Mouse (Mus musculus): ENCODE data around the gene Llgl2. TPM values are rescaled to one million over a fixed set of nuclear protein-coding genes. Genes with fewer than 3 reads are reported as not detected.

The Llgl2 gene
- polyA plus RNA-seq, 1 experiment: 4.0 TPM

GRCm38 (mm10) chr11:115859143-115859945 lies 35.5 kb downstream of the Llgl2 start:
- Histone ChIP-seq H3K27ac (replicated peaks; ENCODE audit: low read depth, low read length) (no peak overlapping the region), H3K4me3 (ENCODE audit: insufficient read depth, low read depth, low read length) (peak overlapping the region; percentile 48), H3K4me1 (ENCODE audit: control insufficient read depth, insufficient read depth, insufficient read length, low read length) (peaks cover 3% of the 10 kb centered on the region; the same call in 1 of the 2 replicates)

DNA sequence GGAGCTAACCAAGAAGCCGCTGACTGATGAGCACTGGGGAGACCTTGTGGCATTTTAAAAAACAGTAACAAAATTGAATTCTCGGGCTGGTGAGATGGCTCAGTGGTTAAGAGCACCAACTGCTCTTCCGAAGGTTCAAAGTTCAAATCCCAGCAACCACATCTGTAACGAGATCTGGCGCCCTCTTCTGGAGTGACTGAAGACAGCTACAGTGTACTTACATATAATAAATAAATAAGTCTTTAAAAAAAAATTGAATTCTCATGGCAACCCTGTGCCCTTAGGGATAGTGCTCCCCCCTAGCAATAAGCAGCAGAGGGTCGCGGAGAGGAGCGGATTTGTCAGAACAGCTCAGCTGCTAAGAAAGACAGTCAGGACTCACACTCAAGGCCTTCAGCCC lies 40.0 kb downstream of the Llgl2 start:
- no peaks in the 10 kb centered on the region for H3K4me1 ChIP-seq (ENCODE audit: control insufficient read depth, insufficient read depth, insufficient read length, low read length)
- H3K27ac ChIP-seq (replicated peaks; ENCODE audit: low read depth, low read length): no peak overlapping the region
- H3K4me3 ChIP-seq (ENCODE audit: insufficient read depth, low read depth, low read length): no peak overlapping the region

DNA sequence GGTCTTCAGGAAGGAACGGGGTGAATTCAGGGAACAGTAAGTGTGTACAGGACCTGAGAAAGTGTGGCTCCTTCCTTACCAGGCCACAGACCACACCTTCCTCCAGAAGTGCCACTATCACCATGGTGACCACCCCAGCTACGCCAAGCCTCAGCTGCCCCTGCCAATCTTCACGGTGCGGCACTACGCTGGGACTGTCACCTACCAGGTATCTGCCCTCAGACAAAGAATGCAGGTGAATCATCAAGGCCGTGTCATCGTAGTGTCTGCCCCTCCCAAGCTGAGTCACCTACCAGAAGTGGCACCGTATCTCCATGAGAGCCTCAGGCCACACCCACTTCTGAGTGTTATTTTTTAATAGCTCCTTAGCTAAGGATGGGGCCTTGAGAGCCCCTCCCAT lies 45.5 kb downstream of the Llgl2 start:
- no peak overlapping the region for H3K4me3 ChIP-seq (ENCODE audit: insufficient read depth, low read depth, low read length)

GRCm38 (mm10) chr11:115872437-115872836 lies 48.6 kb downstream of the Llgl2 start:
- no peak overlapping the region for H3K4me3 ChIP-seq (ENCODE audit: insufficient read depth, low read depth, low read length)
- no peak overlapping the region for H3K27ac ChIP-seq (replicated peaks; ENCODE audit: low read depth, low read length)
- no peaks in the 10 kb centered on the region for H3K4me1 ChIP-seq (ENCODE audit: control insufficient read depth, insufficient read depth, insufficient read length, low read length)

More for the DNA sequence above, 45.5 kb downstream of the Llgl2 start:
- Histone ChIP-seq H3K4me1 (ENCODE audit: control insufficient read depth, insufficient read depth, insufficient read length, low read length) (no peaks in the 10 kb centered on the region), H3K27ac (replicated peaks; ENCODE audit: low read depth, low read length) (no peak overlapping the region)

DNA sequence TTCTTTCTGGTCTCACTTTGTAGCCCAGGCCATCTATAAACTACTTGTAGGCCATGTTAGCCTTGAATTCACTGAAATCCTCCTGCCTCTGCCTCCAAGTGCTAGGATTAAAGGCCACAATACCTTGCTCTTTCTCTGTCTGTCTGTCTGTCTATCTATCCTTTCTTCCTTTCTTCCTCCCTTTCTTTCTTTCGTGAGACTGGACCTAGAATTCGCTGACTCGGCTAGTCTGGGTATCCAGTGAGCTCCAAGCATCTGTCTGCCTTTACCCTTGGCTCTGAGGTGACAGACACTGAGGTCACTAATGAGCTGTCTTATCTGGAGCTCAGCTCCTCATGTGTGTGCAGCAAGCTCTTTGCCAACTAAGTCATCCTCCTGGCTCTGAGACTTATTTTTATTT lies 52.1 kb downstream of the Llgl2 start:
- Histone ChIP-seq H3K4me1 (ENCODE audit: control insufficient read depth, insufficient read depth, insufficient read length, low read length) (no peaks in the 10 kb centered on the region), H3K4me3 (ENCODE audit: insufficient read depth, low read depth, low read length) (no peak overlapping the region), H3K27ac (replicated peaks; ENCODE audit: low read depth, low read length) (no peak overlapping the region)

DNA sequence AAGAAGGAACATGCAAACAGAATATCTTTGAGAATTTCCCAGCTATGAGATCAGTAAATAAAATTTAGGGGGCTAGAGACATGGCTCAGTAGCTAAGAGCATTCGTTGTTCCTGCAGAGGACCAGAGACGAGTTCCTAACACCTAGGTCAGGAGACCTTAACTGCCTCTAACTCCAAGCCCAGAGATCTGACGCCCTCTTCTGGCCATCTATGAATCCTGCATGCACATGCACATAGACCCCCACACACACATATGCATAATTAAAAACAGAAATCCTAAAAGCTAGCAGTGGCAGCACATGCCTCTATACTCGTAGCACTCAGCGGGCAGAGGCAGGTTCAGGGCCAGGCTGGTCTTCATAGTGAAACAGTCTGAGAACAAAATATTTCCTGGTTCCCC lies 52.6 kb downstream of the Llgl2 start:
- no peak overlapping the region for H3K27ac ChIP-seq (replicated peaks; ENCODE audit: low read depth, low read length)
- H3K4me3 ChIP-seq (ENCODE audit: insufficient read depth, low read depth, low read length): no peak overlapping the region
- H3K4me1 ChIP-seq (ENCODE audit: control insufficient read depth, insufficient read depth, insufficient read length, low read length): no peaks in the 10 kb centered on the region

DNA sequence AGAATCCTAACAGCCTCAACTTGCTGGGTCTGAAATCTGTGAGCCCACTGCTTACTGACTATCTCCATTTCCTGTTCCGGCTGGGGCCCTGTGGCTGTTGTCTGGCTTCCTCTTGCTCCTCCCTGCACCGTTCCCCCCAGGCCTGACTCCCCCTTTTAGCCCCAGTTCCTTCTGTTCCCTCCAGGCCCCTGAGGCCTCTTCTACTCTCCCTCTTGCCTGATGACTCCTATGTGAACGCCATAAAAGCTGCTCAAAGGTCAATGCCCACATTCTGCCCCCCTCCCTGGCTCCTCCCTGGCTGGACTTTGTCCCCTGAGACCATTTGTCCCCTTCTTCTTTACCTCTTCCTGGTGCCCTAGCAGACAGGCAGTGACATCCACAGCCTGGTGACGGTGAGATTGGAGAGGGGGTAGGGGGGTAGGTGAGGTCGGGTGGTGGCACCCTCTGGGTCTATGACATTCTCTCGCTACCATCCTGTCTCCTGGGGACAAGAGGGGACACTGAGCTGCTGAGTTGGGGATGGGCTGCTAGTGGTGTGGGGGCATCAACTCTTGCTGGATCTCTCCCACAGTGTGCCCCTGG lies 53.4 kb downstream of the Llgl2 start:
- Histone ChIP-seq H3K4me1 (ENCODE audit: control insufficient read depth, insufficient read depth, insufficient read length, low read length) (no peaks in the 10 kb centered on the region), H3K27ac (replicated peaks; ENCODE audit: low read depth, low read length) (no peak overlapping the region), H3K4me3 (ENCODE audit: insufficient read depth, low read depth, low read length) (no peak overlapping the region)

GRCm38 (mm10) chr11:115878071-115878470 lies 54.2 kb downstream of the Llgl2 start:
- Histone ChIP-seq H3K4me3 (ENCODE audit: insufficient read depth, low read depth, low read length) (no peak overlapping the region), H3K4me1 (ENCODE audit: control insufficient read depth, insufficient read depth, insufficient read length, low read length) (no peaks in the 10 kb centered on the region), H3K27ac (replicated peaks; ENCODE audit: low read depth, low read length) (no peak overlapping the region)

GRCm38 (mm10) chr11:115881002-115881401 lies 57.2 kb downstream of the Llgl2 start:
- H3K4me1 ChIP-seq (ENCODE audit: control insufficient read depth, insufficient read depth, insufficient read length, low read length): no peaks in the 10 kb centered on the region
- no peak overlapping the region for H3K4me3 ChIP-seq (ENCODE audit: insufficient read depth, low read depth, low read length)
- H3K27ac ChIP-seq (replicated peaks; ENCODE audit: low read depth, low read length): no peak overlapping the region

- Histone ChIP-seq H3K27ac (replicated peaks; ENCODE audit: low read depth, low read length) (no peak overlapping the region), H3K4me3 (ENCODE audit: insufficient read depth, low read depth, low read length) (no peak overlapping the region), H3K4me1 (ENCODE audit: control insufficient read depth, insufficient read depth, insufficient read length, low read length) (no peaks in the 10 kb centered on the region)
Measured at GRCm38 (mm10) chr11:115883251-115883650, 59.4 kb downstream of the Llgl2 start.

- Histone ChIP-seq H3K4me1 (ENCODE audit: control insufficient read depth, insufficient read depth, insufficient read length, low read length) (no peaks in the 10 kb centered on the region), H3K27ac (replicated peaks; ENCODE audit: low read depth, low read length) (no peak overlapping the region), H3K4me3 (ENCODE audit: insufficient read depth, low read depth, low read length) (no peak overlapping the region)
Measured at GRCm38 (mm10) chr11:115884361-115884760, 60.5 kb downstream of the Llgl2 start.

DNA sequence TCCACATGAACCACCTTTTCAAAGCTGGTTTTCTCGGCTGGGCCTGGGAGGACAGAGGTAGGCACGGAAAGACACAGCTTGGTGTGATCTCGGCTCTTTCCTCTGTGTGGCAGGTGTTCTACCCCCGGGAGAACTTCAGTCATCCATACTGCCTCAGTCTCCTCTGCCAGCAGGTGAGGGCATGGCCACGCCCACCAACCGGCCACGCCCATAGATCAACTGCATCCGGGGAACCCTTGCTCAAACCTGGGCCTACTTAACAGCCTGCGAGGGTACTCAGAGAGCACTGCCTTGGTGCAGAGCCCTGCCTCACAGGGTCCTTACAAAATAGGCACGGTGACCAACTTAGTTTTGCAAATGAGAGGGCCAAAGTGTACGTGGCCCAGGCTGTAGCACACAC lies 61.4 kb downstream of the Llgl2 start:
- H3K4me1 ChIP-seq (ENCODE audit: control insufficient read depth, insufficient read depth, insufficient read length, low read length): no peaks in the 10 kb centered on the region
- no peak overlapping the region for H3K27ac ChIP-seq (replicated peaks; ENCODE audit: low read depth, low read length)
- H3K4me3 ChIP-seq (ENCODE audit: insufficient read depth, low read depth, low read length): no peak overlapping the region

- Histone ChIP-seq H3K27ac (replicated peaks; ENCODE audit: low read depth, low read length) (no peak overlapping the region), H3K4me3 (ENCODE audit: insufficient read depth, low read depth, low read length) (no peak overlapping the region), H3K4me1 (ENCODE audit: control insufficient read depth, insufficient read depth, insufficient read length, low read length) (no peaks in the 10 kb centered on the region)
Measured at GRCm38 (mm10) chr11:115886446-115886845, 62.6 kb downstream of the Llgl2 start.

- Histone ChIP-seq H3K4me3 (ENCODE audit: insufficient read depth, low read depth, low read length) (no peak overlapping the region), H3K27ac (replicated peaks; ENCODE audit: low read depth, low read length) (no peak overlapping the region), H3K4me1 (ENCODE audit: control insufficient read depth, insufficient read depth, insufficient read length, low read length) (no peaks in the 10 kb centered on the region)
Measured at GRCm38 (mm10) chr11:115888020-115888419, 64.2 kb downstream of the Llgl2 start.

- H3K4me1 ChIP-seq (ENCODE audit: control insufficient read depth, insufficient read depth, insufficient read length, low read length): no peaks in the 10 kb centered on the region
- H3K4me3 ChIP-seq (ENCODE audit: insufficient read depth, low read depth, low read length): no peak overlapping the region
- no peak overlapping the region for H3K27ac ChIP-seq (replicated peaks; ENCODE audit: low read depth, low read length)
Measured at GRCm38 (mm10) chr11:115889159-115889558, 65.3 kb downstream of the Llgl2 start.

DNA sequence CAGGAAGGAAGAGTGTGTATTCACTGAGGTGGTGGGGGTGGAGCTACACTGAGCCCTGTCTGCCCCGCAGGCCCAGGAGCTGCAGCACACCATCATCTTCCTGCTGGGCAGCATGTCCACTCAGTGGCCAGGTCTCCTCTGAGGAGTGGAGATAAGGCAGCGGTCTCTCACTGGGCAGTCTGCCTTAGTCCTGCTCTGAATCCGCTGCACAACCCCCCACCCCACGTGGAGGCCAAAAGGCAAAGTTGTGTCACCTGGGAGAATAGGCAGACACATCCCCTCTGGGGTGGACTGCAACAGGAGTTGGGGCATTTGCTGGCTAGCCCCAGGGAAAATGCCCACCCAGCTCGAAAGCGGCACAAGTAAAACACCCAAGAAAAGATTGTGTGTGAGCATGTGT lies 68.4 kb downstream of the Llgl2 start:
- Histone ChIP-seq H3K4me1 (ENCODE audit: control insufficient read depth, insufficient read depth, insufficient read length, low read length) (no peaks in the 10 kb centered on the region), H3K27ac (replicated peaks; ENCODE audit: low read depth, low read length) (no peak overlapping the region), H3K4me3 (ENCODE audit: insufficient read depth, low read depth, low read length) (no peak overlapping the region)
